9 mouse cellular contexts compared by ENCODE assay signal in the genomic region with DNA sequence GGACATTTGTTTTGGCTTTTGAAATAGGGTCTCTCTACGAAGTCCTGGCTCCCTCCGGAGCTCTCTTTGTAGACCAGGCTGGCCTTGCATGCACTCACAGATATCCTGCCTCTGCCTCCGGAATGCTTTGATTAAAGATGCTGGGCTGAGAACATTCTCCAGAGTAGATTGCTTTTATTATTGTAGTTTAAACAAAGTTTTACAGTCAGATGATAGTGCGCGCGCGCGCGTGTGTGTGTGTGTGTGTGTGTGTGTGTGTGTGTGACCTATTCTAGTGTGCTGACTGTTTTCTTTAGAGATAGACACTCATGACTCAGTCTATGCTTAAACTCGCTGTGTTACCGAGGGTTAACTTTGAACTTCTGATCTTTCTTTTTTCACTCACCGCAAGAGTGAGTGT. TPM values are rescaled to one million over a fixed set of nuclear protein-coding genes. Genes with fewer than 3 reads are reported as not detected.
A peak's percentile ranks its signal among the peaks of the same experiment; 100 is the strongest.
DNase-seq lines count a peak whose midpoint lies in the region; ATAC-seq lines count a peak whose summit lies in the region.
"Had no signal": no experiment of that assay in that cellular context is flagged by ENCODE, and none has a peak within 500 bp of the region (broad histone marks: within the 10 kb centered on the region; RNA-seq: fewer than 3 reads in every experiment).

No protein-coding gene starts in this region.

- no peaks in the 10 kb centered on the region for H3K9me3 ChIP-seq in intestine, embryonic 16.5 days (ENCODE audit: control insufficient read depth, low read length)
- H3K9me3 ChIP-seq in liver, embryonic 13.5 days (replicated peaks) = no peaks in the 10 kb centered on the region
- H3K9me3 ChIP-seq in neural tube, embryonic 12.5 days = no peaks in the 10 kb centered on the region; the same call in 1 of the 2 replicates

- H3K4me2 ChIP-seq in intestine, embryonic 16.5 days (ENCODE audit: low read depth, low read length) = peak overlapping the region; percentile 33
- H3K4me2 ChIP-seq in liver, embryonic 13.5 days = peak overlapping the region; percentile 73
- peak overlapping the region; percentile 44 for H3K4me2 ChIP-seq in neural tube, embryonic 12.5 days (replicated peaks)

- 73% methylated on average over 12 of the region's 12 CpGs for WGBS in intestine, embryonic 16.5 days
- 77% methylated on average over 12 of the region's 12 CpGs for WGBS in liver, embryonic 13.5 days (ENCODE audit: insufficient replicate concordance)
- WGBS in neural tube, embryonic 12.5 days = 82% methylated on average over 12 of the region's 12 CpGs

- peak; percentile 7 for DNase-seq in gastrocnemius, adult 18-20 months (ENCODE audit: low spot score)
- no peak for DNase-seq in gastrocnemius, postnatal 25 days
- DNase-seq in adrenal gland, postnatal 36 days = peak; percentile 9 to 20
- DNase-seq in heart, adult 11 months = peak; percentile 89
- no peak for DNase-seq in liver, embryonic 13.5 days
- no peak for DNase-seq in ovary, postnatal 14 days (ENCODE audit: low spot score)

- no peak overlapping the region for H3K9ac ChIP-seq in intestine, embryonic 16.5 days (ENCODE audit: low read depth, low read length)
- H3K9ac ChIP-seq in liver, embryonic 13.5 days = peak overlapping the region; percentile 45; the same call in 1 of the 2 replicates
- peak overlapping the region; percentile 35; the same call in 1 of the 2 replicates for H3K9ac ChIP-seq in neural tube, embryonic 12.5 days

- peak overlapping the region; percentile 24; the same call in 1 of the 2 replicates for H3K4me3 ChIP-seq in intestine, embryonic 16.5 days (ENCODE audit: low read length)
- H3K4me3 ChIP-seq in liver, embryonic 13.5 days (replicated peaks) = peak overlapping the region; percentile 28
- H3K4me3 ChIP-seq in neural tube, embryonic 12.5 days = no peak overlapping the region

- H3K27ac ChIP-seq in intestine, embryonic 16.5 days (ENCODE audit: low read length) = no peak overlapping the region
- no peak overlapping the region for H3K27ac ChIP-seq in liver, embryonic 13.5 days
- no peak overlapping the region for H3K27ac ChIP-seq in neural tube, embryonic 12.5 days

- H3K4me1 ChIP-seq in intestine, embryonic 16.5 days (ENCODE audit: control insufficient read depth, insufficient read depth, low read length) = no peaks in the 10 kb centered on the region
- H3K4me1 ChIP-seq in liver, embryonic 13.5 days (replicated peaks) = peaks cover 8% of the 10 kb centered on the region
- no peaks in the 10 kb centered on the region for H3K4me1 ChIP-seq in neural tube, embryonic 12.5 days

- no peaks in the 10 kb centered on the region for H3K36me3 ChIP-seq in intestine, embryonic 16.5 days (ENCODE audit: control insufficient read depth, insufficient read depth, low read length)
- H3K36me3 ChIP-seq in liver, embryonic 13.5 days = no peaks in the 10 kb centered on the region
- H3K36me3 ChIP-seq in neural tube, embryonic 12.5 days = no peaks in the 10 kb centered on the region; the same call in 1 of the 2 replicates

- peak; percentile 53 for ATAC-seq in intestine, embryonic 16.5 days
- no peak for ATAC-seq in liver, embryonic 13.5 days (ENCODE audit: low read depth)
- ATAC-seq in neural tube, embryonic 12.5 days (ENCODE audit: low FRiP score, low read depth) = peak; percentile 57

- H3K27me3 ChIP-seq in intestine, embryonic 16.5 days (replicated peaks; ENCODE audit: control insufficient read depth, insufficient read depth, low read length) = no peaks in the 10 kb centered on the region
- no peaks in the 10 kb centered on the region for H3K27me3 ChIP-seq in liver, embryonic 13.5 days
- H3K27me3 ChIP-seq in neural tube, embryonic 12.5 days (replicated peaks) = no peaks in the 10 kb centered on the region
- H3K27me3 ChIP-seq: Patski had no signal

RNA-seq across cellular contexts. Expression of gene Zfp619, which starts 0.8 kb away (rescaled TPM):
- under 1 TPM; 0.80 to 0.97 TPM for total RNA-seq in gastrocnemius, adult 18-20 months (2021)
- 1 to 10 TPM in 1 of 2 experiments, under 1 TPM in 1; 0.75 to 1.2 TPM for total RNA-seq in gastrocnemius, postnatal 25 days (2021)
- 1 to 10 TPM; 2.3 to 2.6 TPM for total RNA-seq in adrenal gland, postnatal 36 days (2021)
- polyA plus RNA-seq in intestine, embryonic 16.5 days (2015; fragmentation: Nextera tagmentation; extraction: Ambion mirVana) = 0.81 and 0.95 TPM in 2 replicates
- 0.18 and 0.23 TPM in 2 replicates for polyA plus RNA-seq in liver, embryonic 13.5 days (2015; fragmentation: Nextera tagmentation; extraction: Ambion mirVana)
- polyA plus RNA-seq in neural tube, embryonic 12.5 days (2016; fragmentation: Nextera tagmentation; extraction: Ambion mirVana) = 3.2 and 3.4 TPM in 2 replicates

Comparison
In these comparisons a context has a peak if more than half of its experiments do, and no peak if none do; other contexts are left out.
1. DNase-seq: peak in gastrocnemius, adult 18-20 months (single experiment), adrenal gland, postnatal 36 days (2 of 2) and heart, adult 11 months (single experiment); none in gastrocnemius, postnatal 25 days (single experiment), liver, embryonic 13.5 days (single experiment) and ovary, postnatal 14 days (single experiment).
2. Peak in every context shown above with its lines, with median percentiles within 50 percentile points of each other: H3K4me2 ChIP-seq.